Mouse (Mus musculus) cerebellum, adult 2 months (tissue): ENCODE results near the gene Nktr.

Source experiments
- CTCF ChIP-seq: fragments of 200-500 bp; IDR thresholded peaks from 2 replicates; pipeline ENCODE4 v1.5.1; 2011; ENCODE audit warnings: low read depth, mild to moderate bottlenecking, control low read depth, low read length, moderate library complexity, borderline replicate concordance; ENCODE audit not compliant: insufficient read depth
- POLR2A ChIP-seq: fragments of 200-500 bp; IDR thresholded peaks from 2 replicates; pipeline ENCODE4 v1.6.1; 2011; ENCODE audit warnings: low read length, control low read depth, borderline replicate concordance; ENCODE audit not compliant: insufficient read depth

DNA sequence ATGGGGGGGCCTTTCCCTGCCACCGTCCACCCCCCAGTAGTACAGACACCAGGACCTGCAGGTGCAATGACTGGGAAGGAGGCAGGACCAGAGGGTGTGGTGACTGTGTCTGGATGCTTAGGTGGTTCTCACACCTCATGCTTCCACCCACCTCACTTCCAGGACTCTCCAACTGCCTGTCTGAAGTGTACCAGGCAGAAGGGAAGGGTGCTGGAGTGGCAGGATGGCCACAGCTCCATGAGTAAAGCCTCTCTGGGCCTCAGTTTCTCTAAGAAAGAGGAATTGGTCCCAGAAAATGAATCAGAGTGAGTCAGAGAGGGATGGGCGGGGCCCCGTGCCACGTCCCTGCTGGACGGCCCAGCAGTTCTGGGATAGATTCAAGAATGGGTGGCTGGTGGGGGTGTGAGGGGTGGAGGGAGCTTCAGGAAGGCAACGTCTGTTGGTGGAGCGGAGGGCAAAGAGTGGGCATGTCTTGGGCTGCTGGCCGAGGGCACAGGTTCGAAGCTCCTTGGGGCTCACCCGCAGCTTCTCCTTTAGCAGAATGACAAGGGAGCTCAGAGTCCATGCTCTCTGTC lies 42.2 kb downstream of the Nktr start:
- no peak for TF ChIP-seq POLR2A
- TF ChIP-seq CTCF = no peak
